Comparison of ENCODE assay signal across 14 mouse cellular contexts in genomic region chr1:193859257-193860125, GRCm38 (mm10).
DNase-seq lines count a peak whose midpoint lies in the region; ATAC-seq lines count a peak whose summit lies in the region.
"Had no signal": no experiment of that assay in that cellular context is flagged by ENCODE, and none has a peak within 500 bp of the region (broad histone marks: within the 10 kb centered on the region; RNA-seq: fewer than 3 reads in every experiment).

No protein-coding gene starts in this region.

- H3K27me3 ChIP-seq in hindbrain, embryonic 15.5 days = no peaks in the 10 kb centered on the region
- no peaks in the 10 kb centered on the region for H3K27me3 ChIP-seq in neural tube, embryonic 15.5 days (replicated peaks)

- no peak overlapping the region for H3K9ac ChIP-seq in hindbrain, embryonic 15.5 days
- no peak overlapping the region for H3K9ac ChIP-seq in neural tube, embryonic 15.5 days (replicated peaks)

- H3K4me3 ChIP-seq in hindbrain, embryonic 15.5 days = no peak overlapping the region
- H3K4me3 ChIP-seq in neural tube, embryonic 15.5 days (replicated peaks) = no peak overlapping the region
- H3K4me3 ChIP-seq: heart, adult 2 months had no signal

- no peak for ATAC-seq in hindbrain, embryonic 15.5 days (ENCODE audit: low FRiP score, low read depth)
- peak; percentile 59; the same call in 1 of the 2 replicates for ATAC-seq in neural tube, embryonic 15.5 days (ENCODE audit: low FRiP score)

- WGBS in hindbrain, embryonic 15.5 days = 23% methylated on average over 10 of the region's 10 CpGs
- WGBS in neural tube, embryonic 15.5 days = 21% methylated on average over 10 of the region's 10 CpGs

- no peak overlapping the region for H3K4me2 ChIP-seq in hindbrain, embryonic 15.5 days
- peak overlapping the region; percentile 13; the same call in 1 of the 2 replicates for H3K4me2 ChIP-seq in neural tube, embryonic 15.5 days

- H3K9me3 ChIP-seq in hindbrain, embryonic 15.5 days = no peaks in the 10 kb centered on the region
- no peaks in the 10 kb centered on the region for H3K9me3 ChIP-seq in neural tube, embryonic 15.5 days (replicated peaks)

- DNase-seq in cerebellum, postnatal 25 days = peak; percentile 8 to 12
- no peak for DNase-seq in cerebellum, adult 9-11 months
- DNase-seq in kidney, postnatal 10 days = peak; percentile 9
- DNase-seq in kidney, adult 8-10 months = no peak
- DNase-seq in thymus, postnatal 14 days = no peak
- no peak for DNase-seq in gastrocnemius, postnatal 25 days
- DNase-seq: cerebellum, postnatal 36 days; heart, adult 2 months; kidney, adult 18-20 months; left cerebral cortex, postnatal 4 days; lung, postnatal 14 days; thymus, postnatal 25 days had no signal

- peak overlapping the region; percentile 46; the same call in 1 of the 2 replicates for H3K27ac ChIP-seq in hindbrain, embryonic 15.5 days (replicated peaks)
- H3K27ac ChIP-seq in neural tube, embryonic 15.5 days (replicated peaks) = peak overlapping the region; percentile 73
- H3K27ac ChIP-seq: heart, adult 2 months had no signal

- no peaks in the 10 kb centered on the region for H3K36me3 ChIP-seq in hindbrain, embryonic 15.5 days
- H3K36me3 ChIP-seq in neural tube, embryonic 15.5 days = no peaks in the 10 kb centered on the region

- H3K4me1 ChIP-seq in hindbrain, embryonic 15.5 days (replicated peaks) = peaks cover 16% of the 10 kb centered on the region
- peaks cover 16% of the 10 kb centered on the region for H3K4me1 ChIP-seq in neural tube, embryonic 15.5 days

Comparison
In these comparisons a context has a peak if more than half of its experiments do, and no peak if none do; other contexts are left out.
1. DNase-seq: peak in cerebellum, postnatal 25 days (2 of 2) and kidney, postnatal 10 days (single experiment); none in cerebellum, adult 9-11 months (single experiment), kidney, adult 8-10 months (0 of 2), thymus, postnatal 14 days (single experiment) and gastrocnemius, postnatal 25 days (single experiment).